Mouse (Mus musculus): ENCODE measurements around the gene Dgat2l6. TPM values are rescaled to one million over a fixed set of nuclear protein-coding genes. Genes with fewer than 3 reads are reported as not detected.

The Dgat2l6 gene
- total RNA-seq, 2 experiments from 2014 or later, result not detected

Other genes with a start within 250 kb of the Dgat2l6 start
- not detected for gene Otud6a, start 95.8 kb upstream of the Dgat2l6 start, total RNA-seq (2021)
- not detected for gene Awat2, start 82.1 kb upstream of the Dgat2l6 start, total RNA-seq (2021)
- 10 to 100 TPM; 31.4 to 31.8 TPM for gene Igbp1, start 30.5 kb upstream of the Dgat2l6 start, total RNA-seq (2021)
- not detected for gene Awat1, start 47.4 kb downstream of the Dgat2l6 start, total RNA-seq (2021)
- gene P2ry4, start 70.0 kb downstream of the Dgat2l6 start, total RNA-seq (2021), result under 1 TPM in 1 of 2 experiments, not detected in 1; 0.10 TPM
- under 1 TPM in 1 of 2 experiments, not detected in 1; 0.36 TPM for gene Arr3, start 80.7 kb downstream of the Dgat2l6 start, total RNA-seq (2021)
- 1 to 10 TPM; 2.5 to 3.4 TPM for gene Kif4, start 100.9 kb downstream of the Dgat2l6 start, total RNA-seq (2021)
- gene Pdzd11, start 101.7 kb downstream of the Dgat2l6 start, total RNA-seq (2021), result 10 to 100 TPM; 29.6 to 37.0 TPM
- gene Gdpd2, start 205.0 kb downstream of the Dgat2l6 start, total RNA-seq (2021), result 10 to 100 TPM; 12.4 to 13.3 TPM
- 100 to 1,000 TPM; 144 to 152 TPM for gene Dlg3, start 242.9 kb downstream of the Dgat2l6 start, total RNA-seq (2021)